Mouse (Mus musculus) brain, embryonic 14.5 days (tissue): ENCODE data around the gene Gad2. TPM values are rescaled to one million over a fixed set of nuclear protein-coding genes. Genes with fewer than 3 reads are reported as not detected.

Experiments used
- DNase-seq: peaks from one replicate; pipeline ENCODE4 v3.0.0-alpha.2; 2011; ENCODE audit warnings: low read depth
- CTCF ChIP-seq: fragments of 200-500 bp; IDR thresholded peaks from 2 replicates; pipeline ENCODE4 v1.5.1; 2012; ENCODE audit warnings: inconsistent platforms, mild to moderate bottlenecking, moderate library complexity, borderline replicate concordance; ENCODE audit not compliant: insufficient read depth, insufficient read length; ENCODE audit errors: extremely low read depth
- POLR2A ChIP-seq: fragments of 200-500 bp; IDR thresholded peaks from 2 replicates; pipeline ENCODE4 v1.6.1; 2012; ENCODE audit warnings: mild to moderate bottlenecking, inconsistent platforms, borderline replicate concordance; ENCODE audit not compliant: poor library complexity, insufficient read depth, insufficient read length, severe bottlenecking; ENCODE audit errors: extremely low read depth
- polyA plus RNA-seq: library from polyadenylated mRNA; depleted of rRNA; stranded (reverse); fragments of >200 nt; gene quantifications from 2 replicates; pipeline ENCODE4 v1.2.3, GENCODE M21; 2012; rRNA removed

The Gad2 gene
- polyA plus RNA-seq, 1 experiment = 49.5 TPM

DNA sequence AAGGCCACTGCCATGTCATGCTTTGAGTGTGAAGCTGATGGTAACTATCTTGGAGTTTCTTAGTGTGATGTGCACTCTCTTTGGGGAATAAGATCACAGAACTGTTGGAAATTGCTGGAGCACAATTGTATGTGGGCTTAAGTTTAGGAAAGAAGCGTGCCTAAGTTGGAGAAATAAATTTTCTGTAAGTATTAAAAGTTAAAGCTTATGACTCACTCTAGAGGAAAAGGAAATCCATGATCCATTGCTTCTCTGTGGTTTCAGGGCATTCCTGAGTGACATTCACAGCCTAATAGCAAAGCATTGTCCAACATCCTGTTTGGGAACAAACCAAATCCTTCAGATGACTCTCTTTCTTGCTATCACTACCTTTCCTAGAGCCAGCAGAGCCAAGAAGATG, 49.3 kb downstream of the Gad2 start:
- no peak for DNase-seq
- no peak for TF ChIP-seq POLR2A
- TF ChIP-seq CTCF = no peak

DNA sequence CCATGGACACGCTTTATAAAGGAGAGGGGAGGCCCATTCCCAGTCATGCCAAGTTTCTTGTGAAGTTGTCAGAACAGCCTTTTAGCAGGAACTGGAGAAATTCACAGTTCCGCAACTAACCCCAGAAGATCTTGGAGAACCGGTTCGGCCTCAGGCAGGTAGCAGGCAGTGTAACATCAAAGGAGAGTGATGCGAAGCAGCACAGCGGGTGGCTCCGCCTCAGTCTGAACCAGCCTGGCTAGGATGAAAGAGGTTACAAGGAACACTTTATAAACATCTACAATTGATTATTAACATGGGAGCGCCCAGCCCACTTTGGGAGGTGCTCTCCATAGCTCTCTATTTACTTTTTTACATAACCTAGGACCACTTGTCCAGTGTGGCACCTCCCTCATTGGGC, 55.1 kb downstream of the Gad2 start:
- TF ChIP-seq CTCF (no peak), POLR2A (no peak)
- DNase-seq = no peak

DNA sequence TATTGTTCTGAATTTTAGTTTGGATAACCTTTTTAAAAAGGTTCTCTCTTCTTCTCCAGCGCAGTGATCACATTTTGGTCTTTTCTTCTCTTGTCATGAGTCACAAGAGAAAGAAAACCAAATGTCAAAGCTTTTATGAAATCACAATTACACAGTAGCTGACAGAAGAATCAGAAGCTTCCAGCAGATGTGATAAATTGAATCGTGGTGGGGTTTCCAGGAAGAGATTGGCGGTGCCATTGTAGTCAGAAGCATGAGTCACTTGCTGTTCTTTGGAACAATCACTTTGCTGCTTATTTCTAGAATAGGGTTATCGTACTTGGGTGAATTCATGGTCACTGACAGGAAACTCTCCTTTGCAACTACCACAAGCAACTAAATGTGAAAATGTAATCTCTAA, 57.9 kb downstream of the Gad2 start:
- DNase-seq = peak; percentile 17
- TF ChIP-seq POLR2A (no peak), CTCF (no peak)

DNA sequence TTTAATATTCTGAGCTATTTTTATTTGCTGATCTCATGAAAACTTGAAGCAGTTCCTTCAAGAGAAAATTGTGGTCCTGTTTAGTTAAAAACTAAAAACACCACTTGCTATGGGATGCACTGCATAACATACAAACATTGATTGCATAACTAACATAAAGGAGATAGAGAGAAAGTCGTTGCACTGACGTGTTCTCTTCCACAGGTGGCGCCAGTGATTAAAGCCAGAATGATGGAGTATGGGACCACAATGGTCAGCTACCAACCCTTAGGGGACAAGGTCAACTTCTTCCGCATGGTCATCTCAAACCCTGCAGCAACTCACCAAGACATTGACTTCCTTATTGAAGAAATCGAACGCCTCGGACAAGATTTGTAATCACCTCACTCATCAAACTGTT, 68.0 kb downstream of the Gad2 start:
- no peak for DNase-seq
- no peak; the same call in 1 of the 2 replicates for TF ChIP-seq CTCF
- no peak for TF ChIP-seq POLR2A

DNA sequence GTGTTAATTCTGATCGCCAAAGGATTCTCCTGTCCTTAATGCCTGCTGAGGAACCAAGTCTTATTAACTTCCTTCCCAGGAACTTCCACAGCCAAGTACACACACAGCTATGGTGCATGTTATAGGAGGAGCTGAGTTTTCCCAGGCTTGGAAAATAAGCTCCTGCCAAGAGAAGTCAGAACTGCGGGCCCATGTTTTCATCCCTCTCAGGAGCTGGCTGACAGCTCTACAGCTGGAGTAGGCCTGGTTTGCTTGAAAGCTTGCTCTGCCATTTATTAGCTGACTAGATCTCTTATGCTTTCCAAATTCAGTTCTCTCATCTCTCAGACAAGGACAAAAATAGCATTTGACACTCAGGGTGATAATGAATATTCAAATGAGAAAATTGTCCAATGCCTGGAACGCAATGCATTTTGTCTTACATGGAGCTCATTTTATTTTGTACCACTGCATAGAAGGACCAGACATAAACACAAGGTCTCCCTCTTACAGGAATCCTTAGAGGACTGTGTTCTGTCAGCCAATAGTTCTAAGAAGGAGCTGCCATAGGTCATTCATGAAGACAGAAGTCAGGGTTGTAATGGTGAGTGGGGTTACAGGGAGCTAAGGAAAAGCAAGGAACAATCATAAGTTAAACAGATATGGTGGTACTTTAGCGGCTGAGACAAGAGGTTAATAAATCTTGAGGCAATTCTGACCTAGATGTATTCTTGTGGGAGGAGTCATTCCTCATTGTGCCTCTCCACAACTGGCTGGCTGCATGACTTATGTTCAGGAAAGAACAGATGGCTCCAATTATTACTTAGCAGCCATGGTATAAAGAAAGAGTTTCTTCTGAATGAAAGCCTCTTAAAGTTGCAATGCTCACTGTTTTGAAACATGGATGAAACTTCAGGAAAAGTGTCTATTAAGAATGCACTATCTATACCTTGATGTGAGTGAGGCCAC, 83.0 kb downstream of the Gad2 start:
- DNase-seq = peak; percentile 73
- TF ChIP-seq CTCF (no peak), POLR2A (no peak)

DNA sequence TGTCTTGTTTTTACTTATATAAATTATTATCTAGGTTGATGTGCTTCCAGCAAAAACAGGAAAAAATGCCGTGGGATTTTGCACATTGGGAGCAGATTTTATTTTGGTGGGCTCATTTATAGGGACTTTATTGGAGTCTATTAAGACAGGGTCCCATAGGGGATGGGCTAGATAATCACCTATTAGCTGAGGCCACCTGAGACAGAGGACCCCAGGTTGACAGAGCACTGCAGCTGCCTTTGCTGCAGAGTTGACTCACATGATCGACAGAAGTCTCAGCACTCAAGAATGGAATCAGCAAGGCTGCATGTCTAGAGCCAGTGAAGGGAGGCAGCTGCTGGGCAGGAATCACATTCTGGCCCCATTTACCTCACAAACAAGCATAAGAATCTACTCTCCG, 84.2 kb downstream of the Gad2 start:
- TF ChIP-seq POLR2A (no peak), CTCF (no peak)
- peak; percentile 28 for DNase-seq

DNA sequence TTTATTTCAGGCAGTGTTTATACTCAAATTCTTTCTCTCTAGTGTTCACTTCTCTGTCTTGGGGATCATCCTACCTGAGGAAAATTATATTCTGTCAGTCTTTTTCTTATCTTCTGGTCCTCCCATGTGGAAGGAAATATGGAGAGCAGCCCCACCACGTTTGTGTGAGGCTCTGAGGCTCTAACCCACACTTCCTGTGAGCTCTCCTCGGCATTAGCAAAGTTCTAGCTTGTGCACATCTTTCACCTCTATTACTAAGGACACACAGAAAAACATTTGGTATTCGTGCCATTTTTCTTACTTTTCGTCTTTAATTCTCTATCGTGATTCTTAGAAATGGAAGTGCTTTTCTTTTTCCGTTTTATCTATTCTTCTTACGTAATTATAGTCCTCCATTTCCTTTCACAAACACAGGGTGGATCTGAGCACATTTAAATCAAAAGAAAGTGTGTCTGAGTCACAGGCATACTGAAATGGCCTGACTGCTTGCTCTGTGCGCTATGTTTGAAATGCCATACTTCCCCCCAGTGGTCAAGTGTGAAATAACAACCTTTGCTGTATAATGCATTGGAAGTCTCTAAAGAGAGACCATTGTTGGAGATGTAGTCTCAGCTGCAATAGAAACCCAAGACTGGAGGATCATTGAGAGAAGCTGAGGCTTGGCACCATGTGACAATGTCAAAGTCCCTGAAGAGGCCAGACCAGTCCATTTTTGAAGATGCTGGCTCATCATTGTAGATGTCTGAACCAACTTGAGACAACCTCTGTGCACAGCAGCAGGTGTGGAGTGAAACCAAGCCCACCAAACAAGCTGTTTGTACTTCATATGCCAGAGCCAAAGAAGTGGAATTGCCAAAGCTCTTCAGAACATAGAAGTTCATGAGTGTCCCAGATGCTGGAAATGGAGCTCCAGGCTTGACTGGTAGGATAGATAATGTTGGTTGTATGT, 99.8 kb downstream of the Gad2 start:
- no peak for TF ChIP-seq POLR2A
- peak; percentile 70; the same call in 1 of the 2 replicates for TF ChIP-seq CTCF
- peak; percentile 93 for DNase-seq

DNA sequence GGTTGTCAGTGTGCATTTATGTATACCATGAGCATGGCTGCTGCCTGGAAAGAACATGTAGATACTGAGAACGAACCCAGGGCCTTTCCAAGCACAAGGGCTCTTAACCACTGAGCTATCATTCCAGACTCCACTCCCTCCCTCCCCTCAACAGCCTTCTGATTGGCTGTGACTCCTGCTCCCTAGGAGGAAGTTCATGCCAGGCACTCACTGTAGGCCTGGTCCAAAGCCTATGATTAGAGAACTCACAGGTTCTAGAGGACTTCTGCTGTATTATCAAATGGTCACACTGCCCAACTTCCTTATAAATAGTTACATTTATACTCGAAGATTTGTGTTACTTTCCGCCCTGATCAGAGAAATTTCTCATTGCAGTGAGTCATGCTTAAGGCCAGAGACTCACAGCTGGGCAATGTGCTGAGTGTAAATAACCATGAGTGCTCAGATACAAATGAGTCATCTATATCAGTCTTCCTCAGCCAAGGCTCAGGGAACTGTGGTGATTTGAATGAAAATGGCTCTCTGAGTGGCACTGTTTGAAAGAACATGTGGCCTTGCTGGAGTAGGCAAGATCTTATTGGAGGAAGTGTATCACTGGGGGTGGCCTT, 102.0 kb downstream of the Gad2 start:
- no peak for TF ChIP-seq CTCF
- no peak for TF ChIP-seq POLR2A
- DNase-seq = no peak

DNA sequence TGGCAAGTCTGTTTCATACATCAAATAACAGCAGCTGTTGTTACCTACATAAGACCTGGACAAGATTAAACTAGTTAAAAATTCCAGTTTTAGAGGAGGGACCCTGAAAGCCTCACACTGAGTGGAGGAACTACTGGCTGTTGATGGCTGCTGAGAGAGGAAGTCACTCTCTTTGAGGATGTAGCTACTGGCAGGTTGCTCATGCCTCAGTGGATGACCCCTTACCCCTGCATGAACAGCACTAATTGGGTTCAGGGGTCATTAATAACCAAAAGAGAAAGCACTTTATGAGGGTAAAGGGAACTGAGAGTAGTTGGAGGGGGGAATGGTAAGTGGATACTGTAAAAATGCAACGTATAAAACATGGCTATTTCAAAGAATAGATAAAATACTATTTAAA, 105.1 kb downstream of the Gad2 start:
- TF ChIP-seq POLR2A (no peak), CTCF (no peak)
- DNase-seq = no peak

DNA sequence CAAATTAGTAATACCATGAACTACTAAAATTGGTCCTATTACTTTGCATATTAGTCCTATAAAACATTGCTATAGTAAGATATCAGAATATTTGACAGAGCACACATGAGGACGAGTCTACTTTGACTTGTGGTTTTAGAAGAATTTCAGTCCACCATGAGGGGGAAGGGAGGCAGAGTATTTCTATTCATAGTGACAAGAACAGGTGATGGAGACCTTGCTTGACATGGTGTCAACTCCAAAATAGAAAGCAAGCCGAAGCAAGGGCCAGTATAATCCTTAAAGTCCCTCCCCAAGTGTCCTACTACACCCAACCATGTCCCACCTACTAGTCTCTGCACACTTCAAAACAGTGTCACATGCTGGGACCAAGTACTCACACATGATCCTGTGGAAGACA, 114.1 kb downstream of the Gad2 start:
- DNase-seq = no peak
- TF ChIP-seq CTCF = no peak

DNA sequence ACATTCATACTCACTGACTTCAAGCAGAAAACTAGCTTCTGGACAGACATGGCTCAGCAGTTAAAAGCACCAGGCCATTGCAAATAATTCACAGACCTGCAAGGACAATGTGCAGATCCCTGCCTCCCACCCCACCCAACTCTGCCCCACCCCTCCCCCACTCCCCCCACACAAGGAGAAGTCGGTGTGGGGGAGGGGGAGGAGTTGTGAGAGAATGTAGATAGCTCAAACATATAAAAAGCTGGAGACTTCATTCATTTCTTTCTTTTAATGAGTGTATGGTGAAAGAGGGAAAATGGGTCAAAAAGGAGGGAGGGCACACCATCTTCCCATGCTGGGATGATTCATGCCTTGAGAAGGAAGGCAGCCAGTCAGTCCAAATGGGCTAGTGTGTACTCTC, 117.4 kb downstream of the Gad2 start:
- no peak for TF ChIP-seq CTCF
- no peak for TF ChIP-seq POLR2A
- peak; percentile 25 for DNase-seq

DNA sequence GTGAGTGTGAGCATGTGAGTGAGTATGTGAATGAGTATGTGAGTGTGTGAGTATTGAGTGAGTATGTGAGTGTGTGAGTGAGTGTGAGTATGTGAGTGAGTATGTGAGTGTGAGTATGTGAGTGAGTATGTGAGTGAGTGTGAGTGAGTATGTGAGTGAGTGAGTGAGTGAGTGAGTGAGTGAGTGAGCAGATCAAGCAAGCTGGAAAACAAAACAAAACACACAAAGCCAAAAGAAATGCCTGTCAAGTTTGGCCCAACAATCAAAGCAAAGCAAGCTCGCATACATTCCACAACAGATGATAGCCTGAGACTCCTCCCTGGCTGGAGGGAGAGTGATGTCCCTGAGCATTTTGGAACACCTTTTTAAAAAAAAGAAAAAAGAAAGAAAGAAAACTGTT, 118.4 kb downstream of the Gad2 start:
- TF ChIP-seq POLR2A (no peak), CTCF (no peak)
- DNase-seq = peak; percentile 13

DNA sequence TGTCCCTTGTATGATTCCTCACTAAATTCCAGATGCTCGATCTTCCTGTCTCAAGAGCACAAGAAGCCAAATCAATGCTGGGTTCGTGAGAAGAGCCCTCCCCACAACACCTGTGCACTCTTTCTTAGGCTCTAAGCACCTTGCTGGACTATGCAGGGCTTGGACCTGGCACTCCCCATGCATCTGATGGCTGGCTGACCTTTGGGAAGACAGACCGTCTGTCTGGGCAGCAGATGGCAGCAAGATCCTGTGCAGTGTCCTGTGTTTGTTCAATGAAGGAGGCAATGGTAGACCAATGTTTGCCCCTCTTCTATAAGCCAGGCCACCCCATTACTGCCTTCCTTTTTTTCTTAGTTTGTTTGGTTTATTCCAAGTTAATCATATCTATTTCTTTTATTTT, 119.2 kb downstream of the Gad2 start:
- DNase-seq = no peak
- TF ChIP-seq CTCF (0 out of 2 replicates have a peak, but pooled peaks have one; percentile 1), POLR2A (no peak)

Other genes starting within 250 kb of the Gad2 start
- gene Apbb1ip, start 151.9 kb downstream of the Gad2 start, polyA plus RNA-seq = 0.45 and 0.74 TPM in 2 replicates